8 mouse cellular contexts compared by ENCODE assay signal in genomic region chr1:153749211-153749801, GRCm38 (mm10). TPM values are rescaled to one million over a fixed set of nuclear protein-coding genes. Genes with fewer than 3 reads are reported as not detected.
A peak's percentile ranks its signal among the peaks of the same experiment; 100 is the strongest.
DNase-seq lines count a peak whose midpoint lies in the region; ATAC-seq and TF ChIP-seq lines count a peak whose summit lies in the region.

Gene Rnasel, plus strand, starts transcription at chr1:153749426.

- H3K4me3 ChIP-seq in intestine, embryonic 16.5 days (ENCODE audit: low read length): peak within 1 kb of the TSS; percentile 46
- H3K4me3 ChIP-seq in limb, embryonic 14.5 days (replicated peaks; ENCODE audit: low read length): peak within 1 kb of the TSS; percentile 41
- peak within 1 kb of the TSS; percentile 49 for H3K4me3 ChIP-seq in midbrain, embryonic 15.5 days

- 4% methylated on average over 18 of the region's 18 CpGs for WGBS in intestine, embryonic 16.5 days
- WGBS in limb, embryonic 14.5 days: 3% methylated on average over 18 of the region's 18 CpGs
- WGBS in midbrain, embryonic 15.5 days: 2% methylated on average over 18 of the region's 18 CpGs

- peak within 1 kb of the TSS; percentile 66 for H3K9ac ChIP-seq in intestine, embryonic 16.5 days (ENCODE audit: low read depth, low read length)
- H3K9ac ChIP-seq in limb, embryonic 14.5 days (ENCODE audit: low read depth, low read length, severe bottlenecking): peak within 1 kb of the TSS; percentile 66
- peak within 1 kb of the TSS; percentile 82 for H3K9ac ChIP-seq in midbrain, embryonic 15.5 days

- no peaks in the 10 kb centered on the region for H3K27me3 ChIP-seq in intestine, embryonic 16.5 days (replicated peaks; ENCODE audit: control insufficient read depth, insufficient read depth, low read length)
- H3K27me3 ChIP-seq in limb, embryonic 14.5 days (ENCODE audit: control insufficient read depth, insufficient read depth, low read length): no peaks in the 10 kb centered on the region
- H3K27me3 ChIP-seq in midbrain, embryonic 15.5 days (replicated peaks): no peaks in the 10 kb centered on the region

- H3K27ac ChIP-seq in intestine, embryonic 16.5 days (ENCODE audit: low read length): peak within 1 kb of the TSS; percentile 54
- H3K27ac ChIP-seq in limb, embryonic 14.5 days (replicated peaks; ENCODE audit: low read depth, low read length): peak within 1 kb of the TSS; percentile 29; the same call in 1 of the 2 replicates
- H3K27ac ChIP-seq in midbrain, embryonic 15.5 days: peak within 1 kb of the TSS; percentile 90

- DNase-seq in 3T3-L1 (ENCODE audit: low read depth, low spot score): peak; percentile 92
- DNase-seq in embryo, embryonic 10.5 days (ENCODE audit: low spot score): peak; percentile 94
- DNase-seq in limb, embryonic 14.5 days (ENCODE audit: low spot score): peak; percentile 96
- DNase-seq in spleen, postnatal 10 days (ENCODE audit: low spot score in 2 of 2): peak; percentile 74 to 86

- H3K4me1 ChIP-seq in intestine, embryonic 16.5 days (ENCODE audit: control insufficient read depth, insufficient read depth, low read length): peaks cover 7% of the 10 kb centered on the region; the same call in 1 of the 2 replicates
- H3K4me1 ChIP-seq in limb, embryonic 14.5 days (ENCODE audit: control insufficient read depth, insufficient read depth, low read length): peaks cover 8% of the 10 kb centered on the region
- H3K4me1 ChIP-seq in midbrain, embryonic 15.5 days: peaks cover 42% of the 10 kb centered on the region

- TF ChIP-seq POLR2A in limb, embryonic 14.5 days (IDR thresholded peaks at IDR 0.05; ENCODE audit: borderline replicate concordance, extremely low read depth, insufficient read depth, insufficient read length): no peak

- no peaks in the 10 kb centered on the region for H3K36me3 ChIP-seq in intestine, embryonic 16.5 days (ENCODE audit: control insufficient read depth, insufficient read depth, low read length)
- no peaks in the 10 kb centered on the region for H3K36me3 ChIP-seq in limb, embryonic 14.5 days (ENCODE audit: control insufficient read depth, insufficient read depth, low read length)
- peaks cover 8% of the 10 kb centered on the region; the same call in 1 of the 2 replicates for H3K36me3 ChIP-seq in midbrain, embryonic 15.5 days (replicated peaks)

- no peaks in the 10 kb centered on the region for H3K9me3 ChIP-seq in intestine, embryonic 16.5 days (ENCODE audit: control insufficient read depth, low read length)
- H3K9me3 ChIP-seq in limb, embryonic 14.5 days (ENCODE audit: control insufficient read depth, low read length): no peaks in the 10 kb centered on the region
- H3K9me3 ChIP-seq in midbrain, embryonic 15.5 days: no peaks in the 10 kb centered on the region

- H3K4me2 ChIP-seq in intestine, embryonic 16.5 days (ENCODE audit: low read depth, low read length): peak within 1 kb of the TSS; percentile 68
- peak within 1 kb of the TSS; percentile 59 for H3K4me2 ChIP-seq in limb, embryonic 14.5 days (replicated peaks; ENCODE audit: low read depth, low read length, severe bottlenecking)
- peak within 1 kb of the TSS; percentile 57 for H3K4me2 ChIP-seq in midbrain, embryonic 15.5 days

- ATAC-seq in activated CD4-positive, CD25-positive, alpha-beta regulatory T cell, adult 4 months: peak; percentile 50
- ATAC-seq in granulocyte monocyte progenitor cell, adult 5-6 weeks (replicated peaks; ENCODE audit: poor library complexity, severe bottlenecking): peak; percentile 49
- peak; percentile 70 for ATAC-seq in intestine, embryonic 16.5 days
- peak; percentile 56 for ATAC-seq in limb, embryonic 14.5 days (ENCODE audit: low FRiP score, low read depth)
- peak; percentile 70 for ATAC-seq in midbrain, embryonic 15.5 days (replicated peaks)

RNA-seq across cellular contexts. Expression of gene Rnasel, which starts in this region (rescaled TPM):
- 10 to 100 TPM; 38.6 to 49.7 TPM for polyA plus RNA-seq in activated CD4-positive, CD25-positive, alpha-beta regulatory T cell, adult 4 months (2017; shearing (Covaris generic))
- 35.9 and 55.9 TPM in 2 replicates for total RNA-seq in granulocyte monocyte progenitor cell, adult 5-6 weeks (2014; fragmentation: Nextera tagmentation)
- 52.3 and 72.8 TPM in 2 replicates for total RNA-seq in granulocyte monocyte progenitor cell, adult 5-6 weeks (2017)
- 32.4 and 35.9 TPM in 2 replicates for polyA plus RNA-seq in intestine, embryonic 16.5 days (2015; fragmentation: Nextera tagmentation; extraction: Ambion mirVana)
- 19.4 and 23.5 TPM in 2 replicates for polyA plus RNA-seq in limb, embryonic 14.5 days (2012; rRNA removed)
- 10.0 and 14.1 TPM in 2 replicates for polyA plus RNA-seq in limb, embryonic 14.5 days (2014; fragmentation: Nextera tagmentation; extraction: Ambion mirVana)
- 47.9 and 48.3 TPM in 2 replicates for polyA plus RNA-seq in midbrain, embryonic 15.5 days (2015; fragmentation: Nextera tagmentation; extraction: Ambion mirVana)

Comparison
In these comparisons a context has a peak if more than half of its experiments do, and no peak if none do; other contexts are left out.
1. Peak in every context shown above with its lines: DNase-seq, ATAC-seq, H3K4me3 ChIP-seq and H3K27ac ChIP-seq.
2. H3K27ac ChIP-seq: peak in every context shown above with its lines; median percentile 90 in midbrain, embryonic 15.5 days; 54 in intestine, embryonic 16.5 days; 29 in limb, embryonic 14.5 days.